Mouse (Mus musculus) T-cell, adult 2 months (primary cell): Measurements from ENCODE around the gene Rheb.
"Not testable (repeated sequence)": the region's sequence is repeated elsewhere in the genome, so short reads cannot be mapped to it uniquely, and the experiment has no call there.

Experiments used
- DNase-seq: peaks from one replicate; pipeline ENCODE4 v3.0.0; 2022; ENCODE audit warnings: low spot score

Rheb gene

GRCm38 (mm10) chr5:24842274-24843102, at the start of gene Rheb:
Gene Rheb, minus strand, starts transcription at chr5:24842624.
- DNase-seq: peak; percentile 99

- DNase-seq: no peak
These were observed 47.4 kb upstream of the Rheb start for GRCm38 (mm10) chr5:24889860-24890259.

GRCm38 (mm10) chr5:24888874-24889591, 46.6 kb upstream of the Rheb start:
- DNase-seq: no peak

- DNase-seq: no peak
These were observed 44.8 kb upstream of the Rheb start for GRCm38 (mm10) chr5:24887271-24887670.

- no peak for DNase-seq
These were observed 36.3 kb upstream of the Rheb start for GRCm38 (mm10) chr5:24878713-24879112.

- DNase-seq: no peak
These were observed 35.6 kb upstream of the Rheb start for GRCm38 (mm10) chr5:24877836-24878624.

- DNase-seq: no peak
These were observed 34.2 kb upstream of the Rheb start for GRCm38 (mm10) chr5:24876653-24877052.

GRCm38 (mm10) chr5:24874111-24874510, 31.7 kb upstream of the Rheb start:
- DNase-seq: no peak

GRCm38 (mm10) chr5:24873221-24873620, 30.8 kb upstream of the Rheb start:
- no peak for DNase-seq

GRCm38 (mm10) chr5:24871276-24871675, 28.9 kb upstream of the Rheb start:
- peak; percentile 25 for DNase-seq

GRCm38 (mm10) chr5:24869796-24870289, 27.4 kb upstream of the Rheb start:
- no peak for DNase-seq

- no peak for DNase-seq
These were observed 21.4 kb upstream of the Rheb start for GRCm38 (mm10) chr5:24863804-24864203.

GRCm38 (mm10) chr5:24861449-24861930, 19.1 kb upstream of the Rheb start:
- DNase-seq: no peak

- no peak for DNase-seq
These were observed 18.4 kb upstream of the Rheb start for GRCm38 (mm10) chr5:24860635-24861448.

GRCm38 (mm10) chr5:24859771-24860540, 17.5 kb upstream of the Rheb start:
- no peak for DNase-seq

GRCm38 (mm10) chr5:24854827-24855600, 12.6 kb upstream of the Rheb start:
- DNase-seq: no peak

GRCm38 (mm10) chr5:24854256-24854655, 11.8 kb upstream of the Rheb start:
- no peak for DNase-seq

- not testable (repeated sequence) for DNase-seq
These were observed 5.8 kb upstream of the Rheb start for GRCm38 (mm10) chr5:24848261-24848660.

GRCm38 (mm10) chr5:24843841-24844240, 1.4 kb upstream of the Rheb start:
- DNase-seq: no peak

GRCm38 (mm10) chr5:24843103-24843475, 665 bp upstream of the Rheb start:
- no peak for DNase-seq
